Mouse (Mus musculus): Measurements from ENCODE around the gene Ntn1. TPM values are rescaled to one million over a fixed set of nuclear protein-coding genes. Genes with fewer than 3 reads are reported as not detected.
A peak's percentile ranks its signal among the peaks of the same experiment; 100 is the strongest.

Gene Ntn1
- polyA plus RNA-seq, 1 experiment from 2014 or later = 11.8 TPM

DNA sequence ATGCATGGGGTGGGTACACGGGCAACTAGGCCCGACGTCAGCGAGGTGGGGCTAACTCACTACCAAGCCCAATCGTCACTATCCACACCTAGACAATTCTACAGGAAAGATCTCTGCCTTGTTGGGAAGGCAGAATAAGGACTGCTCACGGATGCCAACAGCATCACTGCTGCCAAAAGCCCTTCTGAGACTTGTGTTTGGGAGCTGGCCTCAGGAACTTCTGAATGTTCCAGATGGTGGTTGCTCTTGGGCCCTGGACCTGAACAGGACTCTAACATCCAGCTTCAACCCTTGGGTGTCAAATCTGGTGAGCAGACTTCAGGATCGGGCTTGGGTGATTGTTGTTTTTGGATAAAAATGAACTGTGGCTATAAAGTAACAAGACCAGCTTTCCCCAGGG lies 61.3 kb downstream of the Ntn1 start:
- WGBS = 84% methylated on average over 7 of the region's 7 CpGs
- no peaks in the 10 kb centered on the region for H3K27me3 ChIP-seq (ENCODE audit: insufficient read depth, low read length)
- H3K9me3 ChIP-seq (replicated peaks; ENCODE audit: low read length) = no peaks in the 10 kb centered on the region
- no peak for DNase-seq (ENCODE audit: low spot score)
- H3K4me3 ChIP-seq (replicated peaks; ENCODE audit: low read depth, low read length) = no peak overlapping the region
- no peak for TF ChIP-seq CTCF (IDR thresholded peaks at IDR 0.05; ENCODE audit: low read depth)
- no peaks in the 10 kb centered on the region for H3K36me3 ChIP-seq (ENCODE audit: insufficient read depth, low read length)
- ATAC-seq (replicated peaks; ENCODE audit: low FRiP score, low read depth) = no peak
- H3K4me1 ChIP-seq (replicated peaks; ENCODE audit: insufficient read depth, low read length) = 0 out of 2 replicates have a peak, but pooled peaks cover 4% of the 10 kb centered on the region
- no peak overlapping the region for H3K4me2 ChIP-seq (ENCODE audit: low read length)
- H3K9ac ChIP-seq (ENCODE audit: low read depth, low read length) = no peak overlapping the region
- no peak overlapping the region for H3K27ac ChIP-seq

DNA sequence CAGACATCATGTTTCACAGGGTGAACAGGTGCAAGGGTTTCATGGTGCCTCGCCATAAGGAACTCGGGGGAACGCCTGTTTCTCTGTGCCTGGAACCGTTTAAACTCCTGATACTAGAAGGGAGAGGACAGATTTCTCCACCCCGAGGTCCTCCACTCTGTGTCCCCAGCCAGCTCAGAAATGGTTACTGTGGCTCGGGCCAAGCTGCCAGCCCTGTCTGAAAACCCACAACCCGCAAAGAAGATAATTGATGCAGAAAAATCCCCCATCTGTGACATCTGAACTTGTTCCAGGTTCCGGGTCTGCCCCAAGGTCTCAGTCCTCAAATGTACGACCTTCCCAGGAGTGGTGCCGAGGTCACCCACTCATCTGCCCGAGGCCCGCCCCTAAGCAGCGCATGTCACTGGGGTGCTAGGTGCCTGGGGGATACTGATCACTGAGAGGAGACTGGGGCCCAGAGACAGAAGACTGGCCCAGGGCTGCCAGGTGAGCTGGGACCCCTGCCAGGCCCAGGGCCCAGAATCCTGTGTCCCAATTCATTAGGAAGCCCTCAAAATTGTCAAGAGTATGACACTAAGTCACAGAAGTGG lies 68.9 kb downstream of the Ntn1 start:
- ATAC-seq (replicated peaks; ENCODE audit: low FRiP score, low read depth) = no peak

DNA sequence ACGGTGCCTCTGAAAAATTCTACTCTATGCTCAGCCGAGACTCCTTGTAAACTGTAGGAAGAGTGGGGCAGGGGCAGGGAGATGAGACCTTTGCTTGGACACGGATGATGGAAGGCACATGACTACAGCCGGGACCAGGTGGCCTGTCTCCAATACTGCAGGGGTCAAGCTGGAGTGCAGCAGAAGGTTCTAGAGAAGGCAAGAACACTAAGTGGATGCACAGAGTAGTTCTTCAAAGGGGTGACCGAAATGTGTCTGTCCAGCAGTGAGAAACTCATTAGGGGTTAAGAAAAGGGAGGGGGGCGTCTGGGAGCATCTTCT lies 69.5 kb downstream of the Ntn1 start:
- H3K27me3 ChIP-seq (ENCODE audit: insufficient read depth, low read length) = no peaks in the 10 kb centered on the region
- no peaks in the 10 kb centered on the region for H3K36me3 ChIP-seq (ENCODE audit: insufficient read depth, low read length)
- no peak for ATAC-seq (replicated peaks; ENCODE audit: low FRiP score, low read depth)
- H3K27ac ChIP-seq = no peak overlapping the region
- no peaks in the 10 kb centered on the region for H3K4me1 ChIP-seq (replicated peaks; ENCODE audit: insufficient read depth, low read length)
- no peak overlapping the region for H3K9ac ChIP-seq (ENCODE audit: low read depth, low read length)
- 50% methylated on average over 6 of the region's 6 CpGs for WGBS
- no peak overlapping the region for H3K4me3 ChIP-seq (replicated peaks; ENCODE audit: low read depth, low read length)
- no peak overlapping the region for H3K4me2 ChIP-seq (ENCODE audit: low read length)
- no peak for TF ChIP-seq CTCF (IDR thresholded peaks at IDR 0.05; ENCODE audit: low read depth)
- no peaks in the 10 kb centered on the region for H3K9me3 ChIP-seq (replicated peaks; ENCODE audit: low read length)
- DNase-seq (ENCODE audit: low spot score) = no peak

More for the DNA sequence above, 68.9 kb downstream of the Ntn1 start:
- H3K36me3 ChIP-seq (ENCODE audit: insufficient read depth, low read length) = no peaks in the 10 kb centered on the region
- no peak overlapping the region for H3K27ac ChIP-seq
- no peak overlapping the region for H3K9ac ChIP-seq (ENCODE audit: low read depth, low read length)
- no peak overlapping the region for H3K4me2 ChIP-seq (ENCODE audit: low read length)
- DNase-seq (ENCODE audit: low spot score) = no peak
- no peaks in the 10 kb centered on the region for H3K27me3 ChIP-seq (ENCODE audit: insufficient read depth, low read length)
- TF ChIP-seq CTCF (IDR thresholded peaks at IDR 0.05; ENCODE audit: low read depth) = no peak
- 76% methylated on average over 13 of the region's 13 CpGs for WGBS
- no peaks in the 10 kb centered on the region for H3K9me3 ChIP-seq (replicated peaks; ENCODE audit: low read length)
- H3K4me3 ChIP-seq (replicated peaks; ENCODE audit: low read depth, low read length) = no peak overlapping the region
- H3K4me1 ChIP-seq (replicated peaks; ENCODE audit: insufficient read depth, low read length) = no peaks in the 10 kb centered on the region

GRCm38 (mm10) chr11:68330398-68331116 lies 70.1 kb downstream of the Ntn1 start:
- Histone ChIP-seq H3K27me3 (ENCODE audit: insufficient read depth, low read length) (no peaks in the 10 kb centered on the region), H3K4me2 (ENCODE audit: low read length) (no peak overlapping the region), H3K9me3 (replicated peaks; ENCODE audit: low read length) (no peaks in the 10 kb centered on the region), H3K27ac (no peak overlapping the region), H3K9ac (ENCODE audit: low read depth, low read length) (no peak overlapping the region), H3K4me1 (replicated peaks; ENCODE audit: insufficient read depth, low read length) (no peaks in the 10 kb centered on the region), H3K36me3 (ENCODE audit: insufficient read depth, low read length) (no peaks in the 10 kb centered on the region), H3K4me3 (replicated peaks; ENCODE audit: low read depth, low read length) (no peak overlapping the region)
- no peak for ATAC-seq (replicated peaks; ENCODE audit: low FRiP score, low read depth)
- 61% methylated on average over 10 of the region's 10 CpGs for WGBS
- TF ChIP-seq CTCF (IDR thresholded peaks at IDR 0.05; ENCODE audit: low read depth) = no peak
- DNase-seq (ENCODE audit: low spot score) = no peak

DNA sequence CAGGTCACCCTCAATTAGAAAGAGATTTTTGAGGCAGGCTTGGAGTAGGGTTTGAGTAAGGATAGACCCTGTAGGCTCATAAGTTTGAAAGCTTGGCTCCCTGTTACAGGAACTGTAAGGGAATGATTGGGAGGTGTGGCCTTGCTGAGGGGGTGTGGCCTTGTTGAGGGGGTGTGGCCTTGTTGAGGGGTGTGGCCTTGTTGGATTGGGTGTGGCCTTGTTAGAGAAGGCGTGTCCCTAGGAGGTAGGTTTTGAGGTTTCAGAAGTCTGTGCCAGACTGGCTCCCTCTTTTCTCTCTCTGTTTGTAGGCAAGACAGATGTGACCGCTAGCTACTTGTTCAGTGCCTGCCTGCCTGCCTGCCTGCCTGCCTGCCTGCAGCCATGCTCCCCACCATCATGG lies 75.8 kb downstream of the Ntn1 start:
- no peak for TF ChIP-seq CTCF (IDR thresholded peaks at IDR 0.05; ENCODE audit: low read depth)
- Histone ChIP-seq H3K9ac (ENCODE audit: low read depth, low read length) (no peak overlapping the region), H3K27me3 (ENCODE audit: insufficient read depth, low read length) (no peaks in the 10 kb centered on the region), H3K36me3 (ENCODE audit: insufficient read depth, low read length) (no peaks in the 10 kb centered on the region), H3K4me2 (ENCODE audit: low read length) (no peak overlapping the region), H3K9me3 (replicated peaks; ENCODE audit: low read length) (no peaks in the 10 kb centered on the region), H3K4me1 (replicated peaks; ENCODE audit: insufficient read depth, low read length) (no peaks in the 10 kb centered on the region), H3K4me3 (replicated peaks; ENCODE audit: low read depth, low read length) (no peak overlapping the region), H3K27ac (no peak overlapping the region)
- DNase-seq (ENCODE audit: low spot score) = no peak
- ATAC-seq (replicated peaks; ENCODE audit: low FRiP score, low read depth) = no peak
- 97% methylated on average over 2 of the region's 2 CpGs for WGBS

GRCm38 (mm10) chr11:68321417-68321816 lies 79.2 kb downstream of the Ntn1 start:
- Histone ChIP-seq H3K9ac (ENCODE audit: low read depth, low read length) (no peak overlapping the region), H3K4me2 (ENCODE audit: low read length) (no peak overlapping the region), H3K4me1 (replicated peaks; ENCODE audit: insufficient read depth, low read length) (no peaks in the 10 kb centered on the region), H3K27ac (no peak overlapping the region), H3K36me3 (ENCODE audit: insufficient read depth, low read length) (no peaks in the 10 kb centered on the region), H3K4me3 (replicated peaks; ENCODE audit: low read depth, low read length) (no peak overlapping the region), H3K9me3 (replicated peaks; ENCODE audit: low read length) (no peaks in the 10 kb centered on the region), H3K27me3 (ENCODE audit: insufficient read depth, low read length) (no peaks in the 10 kb centered on the region)
- WGBS = 40% methylated on average over 7 of the region's 7 CpGs
- no peak for TF ChIP-seq CTCF (IDR thresholded peaks at IDR 0.05; ENCODE audit: low read depth)
- 0 out of 2 replicates have a peak, but pooled peaks have one; percentile 40 for ATAC-seq (replicated peaks; ENCODE audit: low FRiP score, low read depth)
- peak; percentile 43 for DNase-seq (ENCODE audit: low spot score)
